Mouse (Mus musculus) regulatory T cell (primary cell): Measurements from ENCODE around the gene Kctd3.
"Not testable (repeated sequence)": the region's sequence is repeated elsewhere in the genome, so short reads cannot be mapped to it uniquely, and the experiment has no call there.

Experiments
- in situ Hi-C: fragments of 300-600 bp; cut with MboI, MseI; formaldehyde crosslinking; loops from one replicate; pipeline ENCODE4 v1.15.1; 2025; ENCODE audit warnings: high pct_unique_total_duplicates

Kctd3 gene

DNA sequence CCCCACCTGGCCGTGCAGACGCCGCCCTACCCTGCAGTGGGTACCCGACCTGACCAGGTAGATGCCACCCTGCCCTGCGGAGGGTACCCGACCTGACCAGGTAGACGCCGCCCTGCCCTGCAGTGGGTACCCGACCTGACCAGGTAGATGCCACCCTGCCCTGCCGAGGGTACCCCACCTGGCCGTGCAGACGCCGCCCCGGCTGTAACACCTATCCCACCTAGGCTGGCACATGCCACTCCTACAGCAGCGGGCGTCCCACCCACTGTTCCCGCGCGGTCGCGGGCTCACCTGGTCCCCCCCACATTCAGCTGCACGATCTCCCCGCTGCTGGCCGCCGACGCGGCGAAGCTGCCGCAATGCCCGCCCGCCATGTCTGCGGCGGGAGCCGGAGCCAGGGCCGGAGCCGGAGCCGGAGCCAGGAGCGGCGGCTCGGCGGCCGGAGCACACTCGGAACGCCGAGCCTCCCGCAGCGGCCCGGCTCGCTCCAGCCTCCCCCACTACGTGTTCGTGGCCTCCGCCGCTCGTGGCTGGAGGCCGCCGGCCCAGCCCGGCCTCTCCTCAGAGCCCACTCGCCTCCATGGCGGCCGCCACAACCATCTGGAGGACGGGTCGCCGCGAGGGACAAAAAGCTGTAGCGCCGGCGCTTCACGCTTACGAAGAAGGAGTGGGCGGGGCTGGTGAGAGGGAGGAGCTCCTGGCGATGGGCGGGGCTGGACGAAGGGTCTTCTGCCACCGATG lies at the start of gene Kctd3:
TSS of gene Kctd3 (minus strand) at position 603 of the 741 bp plus-strand sequence.
- in situ Hi-C loops: no loop called here

- in situ Hi-C loops: no loop called here
Measured at GRCm38 (mm10) chr1:189057425-189057824, 49.8 kb upstream of the Kctd3 start.

DNA sequence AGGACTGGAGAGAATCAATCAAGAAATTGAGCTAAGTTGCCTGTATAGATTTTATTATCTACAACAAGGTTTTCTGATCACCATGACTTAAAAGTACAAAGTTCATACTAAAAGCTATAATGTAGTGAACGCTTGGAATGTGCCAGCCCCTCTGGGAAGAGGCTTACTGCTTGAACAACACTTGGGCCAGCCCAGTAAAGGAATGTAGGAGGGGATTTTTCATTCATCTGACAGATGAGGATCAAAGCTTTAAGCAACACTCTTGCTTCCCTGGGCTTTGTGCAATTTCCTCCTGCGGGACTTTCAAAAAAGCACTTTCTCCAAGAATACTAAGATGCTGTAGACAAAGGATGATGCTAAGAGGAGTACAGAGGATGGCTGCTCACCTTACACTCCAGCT lies 48.3 kb upstream of the Kctd3 start:
- in situ Hi-C loops: no loop called here

DNA sequence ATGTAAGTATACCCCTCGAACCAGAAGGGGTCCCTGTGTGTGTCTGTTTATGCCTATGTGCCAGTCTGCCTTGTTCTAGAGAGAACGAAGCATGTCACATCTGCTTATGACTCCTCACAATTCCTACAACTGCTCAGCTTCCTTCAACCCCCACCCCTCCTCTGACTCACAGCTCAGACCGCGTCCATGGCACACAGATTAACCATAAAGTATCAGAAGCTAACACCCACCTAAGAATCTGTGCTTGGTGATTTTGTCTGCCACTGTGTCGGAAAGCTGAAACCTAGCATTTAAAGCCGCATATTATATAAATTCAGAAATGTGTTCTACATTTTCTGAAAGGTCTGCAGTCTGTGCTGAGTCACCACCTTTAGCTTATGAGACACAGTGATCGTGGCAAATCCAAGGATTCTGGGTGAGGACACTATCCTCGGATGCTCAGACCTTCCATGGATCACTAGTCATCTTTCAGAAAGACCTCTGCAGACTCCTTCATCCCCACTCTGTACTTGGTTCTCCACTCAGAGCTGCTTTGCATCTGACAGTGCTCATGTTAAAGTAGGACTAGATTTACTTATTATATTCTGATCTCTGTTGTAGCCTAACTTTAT lies 47.4 kb upstream of the Kctd3 start:
- in situ Hi-C loops: no loop called here

DNA sequence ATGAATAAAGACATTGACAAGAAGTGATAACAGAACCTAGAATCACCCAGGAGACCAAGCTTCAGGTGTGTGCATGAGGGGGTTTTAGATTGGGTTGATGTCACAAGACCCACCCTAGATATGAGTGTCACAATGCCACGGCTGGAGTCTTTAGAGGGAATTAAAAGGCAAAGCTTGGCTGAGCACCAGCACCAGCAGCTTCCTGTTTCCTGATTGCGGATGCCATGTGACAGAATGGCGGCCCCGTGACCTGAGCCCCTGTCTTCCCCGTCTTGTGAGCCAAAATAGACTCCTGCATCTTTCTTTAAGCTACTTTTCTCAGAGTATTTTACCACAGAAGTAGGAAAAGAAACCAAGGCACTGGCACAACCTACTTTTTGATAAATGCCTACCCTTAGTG lies 46.5 kb upstream of the Kctd3 start:
- in situ Hi-C loops: no loop called here

DNA sequence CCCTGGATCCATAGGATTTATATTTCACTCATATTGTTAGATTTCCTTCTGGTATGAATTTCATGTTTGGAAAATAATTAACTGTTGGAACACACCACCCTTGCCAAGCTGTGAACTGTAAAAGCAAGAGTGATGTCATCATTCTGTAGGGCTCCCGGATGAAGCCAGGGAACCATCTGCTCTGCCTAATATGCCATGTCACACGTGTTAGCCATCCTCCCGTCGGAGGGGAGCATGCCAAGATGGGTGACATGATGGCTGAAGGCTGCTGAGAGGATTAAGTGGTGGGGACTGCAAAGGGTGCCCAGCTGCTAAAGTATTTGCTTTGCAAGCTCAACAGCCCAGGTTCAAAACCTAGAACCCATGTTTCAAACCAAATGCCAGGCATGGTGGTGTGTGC lies 44.5 kb upstream of the Kctd3 start:
- in situ Hi-C loops: no loop called here

GRCm38 (mm10) chr1:189050122-189050521 lies 42.5 kb upstream of the Kctd3 start:
- in situ Hi-C loops: no loop called here

GRCm38 (mm10) chr1:189048331-189048730 lies 40.7 kb upstream of the Kctd3 start:
- in situ Hi-C loops: no loop called here

GRCm38 (mm10) chr1:189047918-189048317 lies 40.3 kb upstream of the Kctd3 start:
- in situ Hi-C loops: no loop called here

DNA sequence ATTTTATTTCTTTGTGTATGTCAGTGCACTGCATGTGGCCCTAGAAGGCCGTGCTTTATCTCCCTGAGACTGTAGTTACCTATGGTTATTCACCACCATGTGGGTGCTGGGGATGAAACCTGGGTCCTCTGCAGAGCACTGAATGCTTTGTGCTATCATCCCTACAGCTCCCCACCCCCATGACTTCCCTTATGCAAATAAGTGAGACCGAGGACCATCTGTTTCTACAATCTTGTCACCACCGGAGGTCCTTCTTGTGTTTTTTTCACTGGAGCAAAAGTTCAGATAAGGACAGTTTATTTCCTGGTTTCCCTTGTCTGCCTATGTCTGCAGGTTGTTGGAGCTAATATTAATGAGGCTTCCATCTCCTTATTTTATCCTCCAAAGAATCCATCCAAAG lies 39.2 kb upstream of the Kctd3 start:
- in situ Hi-C loops: no loop called here

DNA sequence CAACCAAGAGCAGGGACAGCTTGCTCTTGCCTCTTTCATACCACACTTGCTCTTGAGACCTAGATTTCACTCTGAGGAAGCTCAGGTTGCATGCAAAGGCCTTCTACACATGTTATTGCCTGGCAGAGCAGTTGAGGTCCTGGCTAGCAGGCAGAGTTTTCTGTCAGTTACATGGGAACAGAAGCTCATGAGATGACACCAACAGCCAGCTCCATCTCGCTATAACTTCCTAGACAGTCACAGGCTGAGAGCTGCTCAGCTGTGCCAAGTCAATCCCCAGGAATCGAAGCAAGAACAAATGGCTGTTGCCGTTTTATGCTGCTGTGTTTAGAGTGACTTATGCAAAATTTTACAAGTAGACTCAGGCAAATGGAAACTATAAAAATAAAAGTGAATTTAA lies 38.7 kb upstream of the Kctd3 start:
- in situ Hi-C loops: no loop called here

DNA sequence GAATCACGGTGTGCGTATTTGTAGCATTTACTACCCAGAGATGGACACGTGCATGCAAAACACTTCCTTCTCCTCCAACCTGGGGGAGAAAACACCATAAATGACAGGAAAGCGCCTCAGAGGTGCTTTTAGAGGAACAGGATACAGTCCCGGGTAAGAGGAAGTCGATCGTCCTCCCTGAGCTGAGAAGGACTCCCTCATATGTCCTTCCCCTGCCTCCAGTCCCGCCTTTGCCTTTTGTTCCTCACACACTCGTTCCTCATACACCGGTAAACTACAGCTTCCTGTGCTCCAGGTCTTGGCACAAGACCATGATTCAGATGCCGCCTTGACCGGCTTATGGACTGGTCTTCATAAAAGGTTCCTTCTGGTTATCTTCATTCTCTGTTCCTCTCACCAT lies 33.6 kb upstream of the Kctd3 start:
- in situ Hi-C loops: no loop called here

DNA sequence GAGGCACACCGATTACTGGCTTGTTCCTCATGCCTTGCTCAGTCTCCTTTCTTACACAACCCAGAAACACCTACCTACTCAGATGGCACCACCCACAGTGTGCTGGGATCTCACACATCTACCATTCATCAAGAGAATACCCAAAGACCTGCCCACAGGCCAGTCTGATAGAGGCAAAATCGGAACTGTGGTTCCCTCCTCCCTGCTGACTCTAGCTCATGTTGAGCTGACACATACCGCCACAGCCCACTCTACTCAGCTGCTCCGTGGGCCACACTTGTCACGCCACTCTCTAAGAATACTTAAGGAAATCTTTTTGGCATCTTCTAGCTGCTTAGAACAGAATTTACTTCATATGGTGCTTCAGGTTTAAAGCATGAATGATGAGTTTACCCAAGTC lies 31.7 kb upstream of the Kctd3 start:
- in situ Hi-C loops: no loop called here

DNA sequence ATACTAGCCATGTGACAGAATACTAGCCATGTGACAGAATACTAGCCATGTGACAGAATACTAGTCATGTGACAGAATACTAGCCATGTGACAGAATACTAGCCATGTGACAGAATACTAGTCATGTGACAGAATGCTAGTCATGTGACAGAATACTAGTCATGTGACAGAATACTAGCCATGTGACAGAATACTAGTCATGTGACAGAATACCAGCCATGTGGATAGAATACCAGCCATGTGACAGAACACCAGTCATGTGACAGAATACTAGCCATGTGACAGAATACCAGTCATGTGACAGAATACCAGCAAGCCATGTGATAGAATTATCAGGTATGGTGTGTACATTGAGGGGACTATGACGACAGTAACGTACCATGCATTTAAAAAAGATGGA lies 25.2 kb upstream of the Kctd3 start:
- in situ Hi-C loops: not testable (repeated sequence)

DNA sequence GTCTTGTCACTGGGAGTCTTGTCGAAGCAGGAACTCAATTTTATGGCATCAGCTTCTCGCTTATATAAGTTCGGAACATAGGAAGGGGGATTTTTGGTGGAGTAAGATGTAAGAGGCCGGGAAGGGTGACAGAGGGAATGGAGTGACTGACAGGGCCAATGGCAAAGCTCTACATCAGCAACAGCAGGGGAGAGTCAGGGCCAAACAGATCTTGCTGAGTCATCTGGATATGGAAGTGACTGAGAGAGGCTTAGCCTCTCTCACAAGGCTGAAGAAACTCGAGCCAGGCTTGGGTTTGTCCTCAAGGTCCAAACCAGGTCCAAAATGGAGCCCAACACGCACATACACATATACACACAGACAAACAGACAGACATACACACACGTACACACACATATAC lies 23.3 kb upstream of the Kctd3 start:
- in situ Hi-C loops: no loop called here

- in situ Hi-C loops: loop anchor here (10.0 kb wide), 1 partner anchor 907 kb away; no protein-coding TSS in a partner anchor
Measured at GRCm38 (mm10) chr1:189028267-189028666, 20.6 kb upstream of the Kctd3 start.

DNA sequence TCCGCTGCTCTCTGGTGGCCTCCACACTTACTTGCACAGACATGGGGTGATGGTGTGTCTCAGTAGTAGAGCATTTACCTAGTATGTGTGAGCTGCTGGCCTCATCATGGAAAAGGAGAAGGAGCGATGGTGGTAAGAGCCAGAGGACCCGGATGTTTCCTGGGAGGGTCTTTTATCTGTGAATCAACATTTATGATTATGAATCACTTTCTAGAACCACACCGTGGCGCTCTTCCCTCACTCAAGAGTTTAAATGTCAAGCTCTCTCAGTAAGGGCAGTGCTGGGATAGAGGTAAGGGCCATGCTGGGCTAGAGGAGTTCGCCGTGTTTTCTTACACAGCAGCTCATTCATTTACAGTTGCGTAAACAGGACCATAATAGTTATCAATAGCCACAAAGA lies 19.2 kb upstream of the Kctd3 start:
- in situ Hi-C loops: loop anchor here (10.0 kb wide), 1 partner anchor 908 kb away; no protein-coding TSS in a partner anchor

DNA sequence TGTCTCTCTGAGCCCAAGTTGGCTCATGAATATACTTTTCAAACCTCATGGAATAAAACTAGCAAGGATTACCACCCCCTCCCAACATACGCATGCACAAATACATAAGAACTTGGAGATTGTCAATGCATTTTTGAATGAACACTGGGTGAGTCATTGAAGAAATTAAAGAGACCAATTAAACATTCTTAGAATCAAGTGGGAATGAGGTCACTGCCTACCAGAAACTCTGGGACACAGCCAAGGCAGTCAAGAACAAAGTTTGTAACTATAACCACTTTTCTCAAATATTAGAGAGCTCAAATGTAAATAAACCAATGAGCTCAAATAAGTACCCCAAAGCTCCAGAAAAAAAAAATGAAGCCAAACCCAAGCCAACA lies 16.1 kb upstream of the Kctd3 start:
- in situ Hi-C loops: loop anchor here (5.0 to 10.0 kb wide), 2 partner anchors 604 to 911 kb away; no protein-coding TSS in a partner anchor

DNA sequence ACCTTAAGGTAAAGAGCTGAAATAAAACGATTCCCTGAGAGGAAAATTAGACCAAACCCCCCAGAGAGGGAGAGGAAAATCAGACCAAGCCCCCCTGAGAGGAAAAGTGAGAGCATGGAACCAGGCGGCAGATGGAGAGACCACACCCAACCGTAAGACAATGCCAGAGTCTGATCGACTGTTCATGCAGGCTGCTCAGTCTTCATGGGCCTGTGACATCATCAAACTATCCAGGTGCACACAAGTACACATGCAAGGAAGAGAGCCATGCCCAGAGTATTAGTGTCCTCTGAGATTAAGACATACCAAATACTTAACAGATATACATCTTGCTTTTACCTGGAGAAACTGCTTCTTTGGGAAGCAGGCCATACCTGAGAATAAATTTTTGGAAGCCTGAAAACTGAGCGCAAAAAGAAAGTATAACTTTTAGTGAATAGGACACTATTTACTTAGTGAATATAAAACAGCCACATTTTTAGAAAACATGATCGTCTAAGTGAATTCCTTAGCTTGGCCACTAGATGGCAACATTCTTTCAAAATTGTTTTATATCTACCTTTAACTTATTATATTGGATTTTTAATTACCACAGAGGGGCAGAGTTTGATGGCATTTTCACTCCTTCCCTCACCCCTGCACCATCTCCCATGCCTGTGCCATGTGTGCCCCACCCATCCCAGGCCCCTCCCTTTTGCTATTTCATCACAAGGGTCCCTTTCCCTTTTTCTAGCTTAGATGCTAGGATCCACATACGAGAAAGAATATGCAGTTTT lies 15.5 kb upstream of the Kctd3 start:
- in situ Hi-C loops: loop anchor here (5.0 to 10.0 kb wide), 2 partner anchors 604 to 912 kb away; no protein-coding TSS in a partner anchor

- in situ Hi-C loops: no loop called here
Measured at GRCm38 (mm10) chr1:189015372-189015771, 7.7 kb upstream of the Kctd3 start.

DNA sequence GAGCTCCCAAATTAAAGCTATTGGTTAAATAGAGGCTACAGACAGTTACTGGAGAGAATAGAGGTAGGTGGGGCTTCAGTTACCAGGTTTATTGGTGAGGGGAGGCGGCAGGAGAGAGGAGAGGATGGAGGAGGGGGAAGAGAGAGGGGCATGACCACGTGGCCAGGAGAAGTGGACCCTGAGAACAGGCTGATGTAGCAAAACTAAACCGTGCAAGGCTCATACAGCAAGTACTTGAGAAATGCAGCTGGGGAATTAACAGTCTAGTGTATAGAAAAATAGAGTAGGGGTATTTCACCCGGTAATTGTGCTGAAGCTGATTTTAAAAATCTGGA lies 5.9 kb upstream of the Kctd3 start:
- in situ Hi-C loops: no loop called here

GRCm38 (mm10) chr1:189012846-189013586 lies 5.4 kb upstream of the Kctd3 start:
- in situ Hi-C loops: no loop called here
